Mouse (Mus musculus): ENCODE results near the gene Oca2.

Gene Oca2

DNA sequence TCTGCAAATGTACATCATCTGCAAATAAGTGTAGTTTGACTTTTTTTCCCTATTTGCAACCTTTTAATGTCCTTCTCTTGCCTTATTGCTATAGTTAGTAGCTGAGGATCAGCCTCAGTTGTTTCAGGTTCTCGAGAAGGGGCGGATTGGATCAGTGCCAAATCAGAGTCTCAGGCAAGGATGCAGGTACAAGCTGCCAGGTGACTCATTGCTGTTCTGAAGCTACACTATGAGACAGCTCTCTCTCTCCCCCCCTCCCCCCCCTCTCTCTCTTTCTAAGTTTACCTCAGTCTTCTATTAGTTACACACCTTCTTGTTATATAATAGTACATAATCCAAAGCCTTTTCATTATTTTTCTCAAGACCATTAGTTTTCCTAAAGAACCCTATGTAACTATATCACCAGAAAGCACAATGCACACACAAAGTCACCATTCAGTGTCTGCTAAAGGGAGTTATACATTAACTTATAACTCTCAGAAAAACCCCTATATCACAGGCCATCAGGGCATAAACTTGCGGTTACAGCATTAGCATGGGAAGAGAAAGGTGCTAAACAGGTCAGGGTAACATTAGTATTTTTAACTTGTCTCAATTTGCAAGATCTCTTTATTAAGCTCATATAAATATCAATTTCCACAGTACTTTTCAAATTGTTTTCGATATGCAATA, 142.3 kb downstream of the Oca2 start:
- no peak for DNase-seq (ENCODE audit: low read depth, low spot score)

DNA sequence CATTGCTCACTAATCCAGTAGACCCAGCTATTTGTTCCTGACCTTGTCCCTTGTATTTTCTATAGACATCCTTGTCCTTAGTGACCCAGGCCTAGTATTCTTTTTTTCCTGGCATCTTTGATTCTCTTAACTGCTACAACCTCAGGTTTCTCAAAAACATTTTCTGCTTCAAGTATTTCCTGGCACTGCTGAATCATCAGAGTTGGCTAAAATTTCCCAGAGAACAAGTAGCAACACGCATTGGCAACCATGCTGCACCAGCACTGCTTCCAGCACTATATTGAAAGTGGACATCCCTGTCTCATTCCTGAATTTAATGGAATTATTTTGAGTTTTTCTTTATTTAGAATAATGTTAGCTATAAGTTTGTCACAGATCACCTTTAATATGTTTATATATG, 143.1 kb downstream of the Oca2 start:
- DNase-seq (ENCODE audit: low read depth, low spot score), result no peak

DNA sequence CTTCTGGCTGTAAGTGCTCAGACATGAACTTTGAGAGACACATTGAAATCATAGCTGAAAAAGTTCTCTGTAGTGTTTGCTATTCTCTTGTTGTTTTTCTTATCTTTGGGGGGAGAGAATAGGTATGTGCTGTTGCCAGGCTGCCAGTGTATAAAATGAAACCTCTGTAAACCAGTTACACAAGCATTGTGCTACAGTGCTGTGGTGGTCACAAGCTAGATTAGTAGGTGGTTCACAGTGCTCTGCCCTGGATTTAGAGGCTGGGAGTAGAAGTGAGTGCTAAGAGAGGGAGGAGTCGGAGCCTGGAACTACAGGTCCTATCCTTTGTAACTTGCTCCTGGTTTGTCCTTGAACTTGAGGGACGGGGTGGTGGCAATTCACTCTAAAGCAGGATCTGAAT, 148.7 kb downstream of the Oca2 start:
- no peak for DNase-seq (ENCODE audit: low read depth, low spot score)

DNA sequence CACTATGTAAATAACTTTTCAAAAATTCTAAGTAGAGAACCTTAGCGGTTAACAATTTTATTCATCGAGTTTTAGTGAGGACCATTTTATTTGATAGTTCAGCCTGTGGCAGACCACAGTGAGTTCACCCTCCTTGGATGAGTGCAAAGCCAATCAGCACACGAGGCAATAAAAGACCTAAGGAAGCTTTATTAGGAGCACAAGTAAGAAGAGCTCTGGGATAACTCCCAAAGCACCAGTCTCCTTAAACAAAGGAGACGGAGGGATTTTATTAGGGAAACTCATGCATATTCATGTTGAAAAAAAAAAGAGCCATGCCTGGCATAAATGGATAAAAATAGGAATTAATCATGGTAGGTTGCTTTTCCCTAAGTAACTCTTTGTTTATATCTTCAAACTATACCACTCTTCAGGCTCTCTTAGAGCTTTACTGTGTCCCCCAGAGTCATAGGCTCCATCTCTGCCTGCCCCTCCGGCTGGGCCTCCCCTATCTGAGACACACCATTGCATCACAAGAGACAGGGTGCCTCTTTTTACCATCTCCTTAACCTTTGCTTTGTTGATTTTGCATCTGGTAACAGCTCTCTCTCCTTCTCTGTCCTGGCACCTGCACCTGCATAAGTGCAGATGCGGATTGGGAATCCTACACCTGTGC, 178.7 kb downstream of the Oca2 start:
- no peak for DNase-seq (ENCODE audit: low read depth, low spot score)

DNA sequence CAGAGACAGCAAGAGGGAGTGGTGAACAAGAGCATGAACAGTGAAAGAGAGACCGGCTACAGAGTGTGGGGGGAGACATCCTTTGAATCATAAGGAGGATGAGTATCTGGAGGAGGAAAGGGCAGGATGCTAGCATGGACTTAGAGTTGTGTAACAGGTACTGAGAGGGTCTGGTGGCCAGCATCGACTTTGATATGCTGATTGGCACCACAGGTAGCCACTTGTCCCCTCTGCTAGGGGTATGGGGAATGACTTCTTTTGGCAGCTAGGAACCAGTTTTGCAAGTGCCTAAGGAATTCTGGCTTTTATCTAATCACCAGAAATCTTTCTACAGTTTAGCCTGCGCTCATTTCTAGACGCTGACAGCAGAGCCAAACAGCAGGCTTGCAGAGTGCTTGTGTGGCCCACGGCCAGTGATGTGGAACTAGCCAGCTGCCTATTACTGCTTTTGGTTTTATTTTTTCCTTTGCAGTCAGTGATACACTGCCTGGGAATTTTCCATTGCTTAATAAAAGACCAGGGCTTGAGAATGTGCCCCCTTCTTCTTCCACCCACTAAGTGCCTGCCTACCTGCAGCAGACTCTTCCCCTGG, 179.8 kb downstream of the Oca2 start:
- DNase-seq (ENCODE audit: low read depth, low spot score), result no peak

DNA sequence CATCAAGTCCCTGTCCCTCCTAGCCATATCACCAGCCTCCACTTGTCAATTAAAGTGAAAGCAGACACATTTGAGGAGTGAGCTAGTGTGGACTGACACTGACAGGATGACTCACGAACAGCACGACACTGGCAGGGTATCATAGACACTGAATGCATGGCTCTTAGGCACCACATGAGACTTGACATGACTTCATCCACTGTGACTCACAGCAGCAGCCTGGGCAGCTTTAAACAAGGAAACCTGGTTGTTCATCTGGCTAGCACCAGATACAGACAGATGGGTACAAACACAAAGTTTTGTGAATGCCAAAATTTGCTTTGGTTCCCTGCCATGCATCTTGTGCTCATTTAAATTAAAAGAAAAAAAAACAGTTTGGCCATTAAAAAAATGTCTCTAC, 182.4 kb downstream of the Oca2 start:
- DNase-seq (ENCODE audit: low read depth, low spot score), result no peak

DNA sequence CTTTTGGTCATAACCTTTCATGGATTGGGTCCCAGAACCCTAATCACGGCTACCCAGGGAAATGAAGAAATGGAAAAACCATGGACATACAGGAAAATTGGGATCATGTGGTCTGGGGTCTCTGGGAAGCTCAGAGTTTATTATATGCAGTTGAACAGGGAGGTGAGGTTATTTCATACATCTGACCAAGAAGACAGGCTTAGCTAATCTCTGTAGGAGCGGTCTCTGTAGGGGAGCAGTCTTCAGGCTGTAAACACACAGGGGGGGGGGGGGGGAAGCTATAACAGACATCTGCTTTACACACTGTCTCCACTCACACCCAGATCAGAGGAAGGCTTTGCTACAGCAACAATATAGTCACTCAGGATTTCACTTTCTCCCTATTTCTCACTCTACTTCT, 184.0 kb downstream of the Oca2 start:
- DNase-seq (ENCODE audit: low read depth, low spot score), result no peak

DNA sequence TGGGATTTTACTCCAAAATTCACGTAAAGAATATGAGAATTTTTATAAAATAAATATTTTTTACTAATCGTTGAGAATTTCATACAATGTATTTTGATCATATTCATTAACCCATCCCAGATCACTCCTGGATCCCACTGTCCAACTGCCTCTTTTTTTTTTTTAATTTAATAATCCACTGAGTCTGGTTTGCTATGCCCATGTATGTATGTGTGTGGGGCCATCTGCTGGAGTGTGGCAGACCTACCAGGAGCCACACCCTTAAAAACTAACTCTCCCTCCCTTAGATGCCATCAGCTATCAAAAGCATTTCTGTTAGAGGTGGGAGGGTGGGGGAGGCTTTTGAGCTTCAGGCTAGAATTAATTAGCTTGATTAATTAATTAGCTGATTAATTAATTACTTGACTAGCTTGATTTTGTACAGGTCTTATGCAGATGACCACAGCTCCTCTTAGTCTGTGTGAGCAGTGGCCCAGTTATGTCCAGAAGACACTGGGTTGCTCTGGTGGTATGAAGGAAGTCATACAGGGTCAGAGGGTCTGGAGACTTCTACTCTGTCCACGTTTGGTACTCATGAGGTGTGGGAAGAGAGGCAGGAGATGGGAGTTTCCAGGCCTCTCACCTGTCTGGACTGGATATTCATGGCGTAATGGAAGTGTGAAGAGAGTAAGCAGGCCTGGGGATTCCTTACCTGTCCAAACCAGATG, 221.4 kb downstream of the Oca2 start:
- DNase-seq (ENCODE audit: low read depth, low spot score), result no peak

DNA sequence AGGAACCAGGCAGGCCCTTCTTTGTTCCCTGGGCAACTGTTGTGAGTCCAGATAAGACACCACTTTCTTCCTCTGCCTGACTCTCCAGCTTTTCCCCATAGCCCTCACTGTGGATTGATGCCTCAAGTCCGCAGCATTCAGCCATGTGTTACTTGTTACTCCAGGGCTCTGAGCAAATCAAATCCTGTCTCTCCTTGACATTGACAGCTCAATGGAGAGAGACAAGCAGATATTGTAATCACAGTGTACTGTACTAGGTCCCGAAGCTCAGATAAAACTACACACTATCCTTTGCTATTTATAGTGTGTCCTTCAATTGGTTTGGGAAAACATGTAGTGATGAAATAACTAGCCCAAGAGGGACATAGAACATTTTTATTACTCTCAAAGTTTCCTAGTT, 258.7 kb downstream of the Oca2 start:
- no peak for DNase-seq (ENCODE audit: low read depth, low spot score)

DNA sequence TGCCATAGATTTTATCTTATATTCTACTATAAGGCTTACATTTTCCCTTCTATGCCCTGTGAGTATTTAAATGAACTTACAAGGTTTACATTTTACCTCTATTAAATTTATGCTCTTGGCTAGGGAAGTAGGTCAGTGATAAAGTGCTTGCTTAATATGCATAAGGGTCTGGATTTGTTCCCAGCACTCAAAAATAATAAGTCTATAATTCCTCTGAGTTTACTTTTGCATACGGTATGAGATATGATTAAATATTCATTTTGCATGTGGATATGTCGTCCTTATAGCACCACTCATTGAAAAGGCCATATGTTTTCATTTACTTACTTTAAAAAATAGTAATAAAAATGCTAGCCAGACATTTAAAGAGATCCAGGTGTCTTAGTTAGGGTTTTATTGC, 259.8 kb downstream of the Oca2 start:
- no peak for DNase-seq (ENCODE audit: low read depth, low spot score)

DNA sequence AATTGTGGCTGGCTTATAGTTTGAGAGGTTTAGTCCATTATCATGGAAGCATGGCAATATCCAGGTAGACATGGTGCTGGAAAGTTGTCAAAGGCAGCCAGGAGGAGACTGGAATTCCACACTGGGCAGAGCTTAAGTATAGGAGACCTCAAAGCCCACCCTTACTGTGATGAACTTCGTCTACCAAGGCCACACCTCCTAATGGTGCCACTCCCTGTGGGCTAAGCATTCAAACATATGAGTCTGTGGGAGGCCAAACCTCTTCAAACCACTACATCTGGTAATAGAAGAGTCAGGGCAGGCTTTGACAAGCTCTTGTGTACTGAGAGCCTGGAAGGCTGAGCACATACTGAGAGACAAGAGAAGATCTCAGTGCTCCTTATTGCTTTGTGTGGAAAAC, 260.2 kb downstream of the Oca2 start:
- DNase-seq (ENCODE audit: low read depth, low spot score), result no peak

DNA sequence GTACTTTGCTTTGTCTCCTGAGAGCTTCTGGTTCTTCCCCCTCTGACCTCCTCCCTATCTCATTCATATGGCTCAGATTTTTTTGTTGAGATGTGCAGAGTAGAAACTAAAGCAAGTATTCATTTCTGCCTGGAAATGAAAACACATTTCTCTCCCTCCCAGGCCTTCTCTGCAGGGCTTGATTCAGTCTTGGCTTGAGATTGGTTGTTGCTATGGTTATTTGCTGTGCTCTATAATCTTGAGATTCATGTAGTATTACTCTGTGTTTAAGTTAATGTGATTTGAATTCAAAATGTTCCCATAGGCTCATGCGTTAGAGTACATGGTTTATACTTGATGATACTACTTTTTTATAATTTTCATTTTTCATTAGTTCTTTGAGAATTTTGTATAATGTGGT, 260.9 kb downstream of the Oca2 start:
- no peak for DNase-seq (ENCODE audit: low read depth, low spot score)

DNA sequence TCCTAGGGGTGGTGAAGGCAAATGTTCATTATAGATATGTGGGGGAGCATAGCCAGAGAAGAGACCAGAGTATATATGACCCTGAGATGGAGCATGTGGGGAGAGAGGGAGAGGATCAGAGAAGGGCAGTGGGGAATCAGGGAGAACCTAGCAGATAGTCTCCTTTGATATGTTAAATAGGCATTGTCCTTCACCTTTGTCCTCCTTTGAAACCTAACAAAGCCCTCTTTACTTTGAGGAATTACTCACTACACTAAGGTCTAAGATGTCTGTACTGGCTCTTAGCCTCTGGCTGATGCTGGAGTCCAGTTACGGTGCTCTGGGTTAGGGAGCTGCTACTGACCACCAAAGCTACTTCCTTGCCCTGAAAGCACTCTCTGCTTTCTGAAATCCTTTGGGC, 279.0 kb downstream of the Oca2 start:
- no peak for DNase-seq (ENCODE audit: low read depth, low spot score)

DNA sequence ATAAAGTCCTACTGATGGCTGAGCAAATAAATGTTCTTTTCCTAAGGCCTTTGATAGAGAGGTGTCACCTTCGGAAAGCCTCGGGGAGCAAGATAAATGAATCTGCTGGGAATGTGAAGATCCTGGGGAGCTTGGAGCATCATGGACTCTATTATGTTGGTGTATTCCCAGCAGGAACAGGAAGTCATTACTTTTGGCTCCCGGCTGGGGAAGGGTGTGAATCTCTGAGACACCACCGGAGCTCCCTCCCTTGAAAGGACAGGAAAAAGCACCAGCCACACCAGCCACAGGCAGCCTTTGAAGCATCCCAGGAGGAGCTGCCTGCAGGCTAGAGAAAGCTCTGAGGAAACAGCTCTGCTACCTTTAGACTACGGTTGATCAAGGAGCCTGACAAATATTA, 280.2 kb downstream of the Oca2 start:
- DNase-seq (ENCODE audit: low read depth, low spot score), result no peak

DNA sequence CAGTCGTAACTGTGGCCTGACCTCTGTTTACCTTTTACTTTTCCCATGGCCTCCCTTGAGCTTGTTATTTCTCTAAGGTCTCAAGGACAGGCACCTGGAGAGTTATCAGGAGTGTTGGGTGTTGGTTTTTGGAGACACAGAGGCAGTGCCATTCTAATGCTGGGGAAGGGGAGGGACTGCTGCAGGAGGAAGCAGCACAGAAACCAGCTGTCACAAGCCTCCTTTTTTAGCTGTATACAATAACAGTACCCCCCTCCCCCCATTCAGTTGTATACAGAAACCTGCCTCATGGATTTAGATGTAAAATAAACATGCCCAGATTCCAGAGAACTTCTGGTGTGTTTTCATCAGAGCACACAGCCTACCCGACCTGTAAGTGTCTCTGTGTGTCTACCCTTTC, 295.3 kb downstream of the Oca2 start:
- no peak for DNase-seq (ENCODE audit: low read depth, low spot score)

DNA sequence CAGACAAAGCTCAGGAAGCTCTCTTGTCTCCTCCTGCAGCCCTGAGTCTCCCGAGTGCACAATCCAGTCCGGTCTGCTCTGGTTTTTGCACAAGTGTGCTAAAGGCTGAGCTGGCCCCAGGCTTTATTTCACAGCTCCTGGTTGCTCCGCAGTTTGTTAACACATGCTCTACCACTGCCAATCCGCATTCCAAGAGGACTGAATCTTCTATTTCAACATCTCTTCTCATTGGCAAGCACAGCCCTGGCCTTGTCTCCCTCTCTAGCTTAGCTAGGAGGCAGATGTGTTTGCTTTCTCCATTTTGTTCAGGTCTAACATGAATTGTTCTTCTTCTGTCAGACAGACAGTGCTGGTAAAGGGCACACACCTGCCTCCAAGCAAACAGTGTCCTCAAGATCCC, 309.7 kb downstream of the Oca2 start:
- DNase-seq (ENCODE audit: low read depth, low spot score), result no peak

DNA sequence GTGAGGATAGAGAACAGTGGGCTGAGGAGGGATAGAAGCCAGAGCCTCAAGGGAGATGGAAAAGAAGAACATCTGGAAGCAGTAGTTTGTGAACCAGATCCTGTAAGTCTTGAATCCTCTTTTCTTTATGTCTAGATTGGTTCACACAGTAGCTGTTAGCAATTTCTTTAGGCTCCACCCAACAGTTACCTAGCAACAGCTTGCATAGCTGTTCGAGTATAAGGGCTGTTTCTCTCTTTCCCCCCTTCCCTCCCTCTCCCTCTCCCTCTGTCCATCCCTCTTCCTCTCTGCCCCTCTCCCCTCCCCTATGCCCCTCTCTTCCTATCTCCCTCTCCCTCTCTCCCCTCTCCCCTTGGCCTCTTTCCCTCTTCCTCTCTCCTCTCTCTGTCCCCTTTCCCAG, 312.2 kb downstream of the Oca2 start:
- DNase-seq (ENCODE audit: low read depth, low spot score), result no peak
